In the genomic region with DNA sequence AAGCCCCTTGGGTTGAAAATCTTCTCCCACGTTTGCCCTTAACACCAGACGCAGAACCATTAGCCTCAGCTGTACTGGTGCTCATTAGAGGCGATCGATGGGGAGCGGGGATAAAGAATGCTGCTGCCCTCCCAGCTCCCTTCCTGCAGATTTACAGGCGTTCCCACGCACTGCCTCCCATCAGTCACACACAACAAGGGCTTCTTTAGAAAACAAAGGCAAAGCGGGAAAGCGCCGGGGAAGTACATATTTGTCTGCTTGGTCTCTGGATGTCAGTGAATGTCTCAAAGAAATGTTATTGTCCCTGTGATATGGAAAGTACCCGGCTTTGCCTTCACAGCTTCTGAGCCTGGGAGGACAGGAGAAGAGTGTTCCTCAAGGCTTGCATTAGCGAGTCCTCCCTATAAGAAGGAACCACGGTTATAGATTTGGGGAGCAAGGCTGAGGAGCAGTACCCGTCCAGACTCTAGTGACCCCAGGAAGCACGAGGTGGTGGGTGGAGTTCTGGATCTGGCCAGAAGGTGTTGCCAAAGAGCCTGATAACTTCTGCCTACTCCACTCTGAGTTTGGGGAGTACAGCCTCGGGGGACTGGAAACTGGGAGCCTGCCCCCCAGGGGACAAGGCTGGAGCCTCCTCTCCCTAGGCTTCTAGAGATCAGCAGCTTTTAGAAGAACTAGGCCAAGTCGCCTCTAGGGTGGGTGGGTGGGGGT, we compare ENCODE assay signal across 8 mouse cellular contexts.
A peak's percentile ranks its signal among the peaks of the same experiment; 100 is the strongest.
DNase-seq lines count a peak whose midpoint lies in the region; ATAC-seq lines count a peak whose summit lies in the region.
"Had no signal": no experiment of that assay in that cellular context is flagged by ENCODE, and none has a peak within 500 bp of the region (broad histone marks: within the 10 kb centered on the region; RNA-seq: fewer than 3 reads in every experiment).

No protein-coding gene starts in this region.

- H3K4me3 ChIP-seq in embryonic facial prominence, embryonic 12.5 days = peak overlapping the region; percentile 1; the same call in 1 of the 2 replicates
- 0 out of 2 replicates have a peak overlapping the region, but pooled peaks have one; percentile 2 for H3K4me3 ChIP-seq in midbrain, embryonic 13.5 days (replicated peaks)
- H3K4me3 ChIP-seq: liver, embryonic 13.5 days had no signal

- H3K9me3 ChIP-seq in embryonic facial prominence, embryonic 12.5 days = no peaks in the 10 kb centered on the region
- no peaks in the 10 kb centered on the region for H3K9me3 ChIP-seq in midbrain, embryonic 13.5 days
- H3K9me3 ChIP-seq: liver, embryonic 13.5 days had no signal

- H3K4me2 ChIP-seq in embryonic facial prominence, embryonic 12.5 days (replicated peaks) = peak overlapping the region; percentile 23; the same call in 1 of the 2 replicates
- H3K4me2 ChIP-seq in midbrain, embryonic 13.5 days (replicated peaks) = peak overlapping the region; percentile 36
- H3K4me2 ChIP-seq: liver, embryonic 13.5 days had no signal

- H3K27ac ChIP-seq in embryonic facial prominence, embryonic 12.5 days = 0 out of 2 replicates have a peak overlapping the region, but pooled peaks have one; percentile 30
- peak overlapping the region; percentile 75 for H3K27ac ChIP-seq in midbrain, embryonic 13.5 days
- H3K27ac ChIP-seq: liver, embryonic 13.5 days had no signal

- ATAC-seq in embryonic facial prominence, embryonic 12.5 days (ENCODE audit: insufficient number of reproducible peaks, insufficient read depth, low FRiP score, low TSS enrichment) = peak; percentile 24; the same call in 1 of the 2 replicates
- ATAC-seq in midbrain, embryonic 13.5 days = peak; percentile 73

- intact Hi-C loops in heart, postnatal 14 days (cut with DNase I) = loop anchor here (1.0 to 5.0 kb wide), 2 partner anchors 52 to 158 kb away; no protein-coding TSS in a partner anchor

- 14% methylated on average over 17 of the region's 17 CpGs for WGBS in embryonic facial prominence, embryonic 12.5 days
- WGBS in midbrain, embryonic 13.5 days = 9% methylated on average over 17 of the region's 17 CpGs

- no peaks in the 10 kb centered on the region for H3K27me3 ChIP-seq in embryonic facial prominence, embryonic 12.5 days
- no peaks in the 10 kb centered on the region for H3K27me3 ChIP-seq in midbrain, embryonic 13.5 days

- no peaks in the 10 kb centered on the region for H3K36me3 ChIP-seq in embryonic facial prominence, embryonic 12.5 days
- H3K36me3 ChIP-seq in midbrain, embryonic 13.5 days = no peaks in the 10 kb centered on the region
- H3K36me3 ChIP-seq: liver, embryonic 13.5 days had no signal

- DNase-seq in right cerebral cortex, postnatal 4 days = peak; percentile 15
- DNase-seq in right cerebral cortex, postnatal 36 days (ENCODE audit: low spot score in 2 of 2) = no peak
- DNase-seq in heart, postnatal 14 days = peak; percentile 42 to 58
- peak; percentile 66 to 73 for DNase-seq in kidney, postnatal 4 days
- no peak for DNase-seq in cerebellum, adult 9-10 months
- DNase-seq: liver, embryonic 13.5 days had no signal

- no peak overlapping the region for H3K9ac ChIP-seq in embryonic facial prominence, embryonic 12.5 days
- H3K9ac ChIP-seq in midbrain, embryonic 13.5 days (replicated peaks) = peak overlapping the region; percentile 16; the same call in 1 of the 2 replicates
- H3K9ac ChIP-seq: liver, embryonic 13.5 days had no signal

- peaks cover 26% of the 10 kb centered on the region for H3K4me1 ChIP-seq in embryonic facial prominence, embryonic 12.5 days
- peaks cover 18% of the 10 kb centered on the region for H3K4me1 ChIP-seq in midbrain, embryonic 13.5 days (replicated peaks)
- H3K4me1 ChIP-seq: liver, embryonic 13.5 days had no signal

Comparison
In these comparisons a context has a peak if more than half of its experiments do, and no peak if none do; other contexts are left out.
1. DNase-seq: peak in right cerebral cortex, postnatal 4 days (single experiment), heart, postnatal 14 days (2 of 2) and kidney, postnatal 4 days (2 of 2); none in right cerebral cortex, postnatal 36 days (0 of 2) and cerebellum, adult 9-10 months (single experiment).